Mouse (Mus musculus) lung, embryonic 15.5 days (tissue): ENCODE results near the gene Msi2. TPM values are rescaled to one million over a fixed set of nuclear protein-coding genes. Genes with fewer than 3 reads are reported as not detected.

Source experiments
- ATAC-seq: fragments of 200-750 bp; cut with Nextera tagmentation; 2 replicates; pipeline ENCODE4 v1.8.0; 2017; ENCODE audit warnings: moderate number of reproducible peaks, borderline replicate concordance; ENCODE audit not compliant: low FRiP score, low TSS enrichment; ENCODE audit errors: extremely low read depth
- H3K27ac ChIP-seq: fragments of 300-500 bp; sonication (generic); 2 replicates; pipeline ENCODE4 v1.5.1; 2015; ENCODE audit warnings: moderate library complexity, mild to moderate bottlenecking, inconsistent platforms
- H3K27me3 ChIP-seq: fragments of 300-500 bp; sonication (generic); 2 replicates; pipeline ENCODE4 v1.6.1; 2015; ENCODE audit warnings: inconsistent platforms
- H3K36me3 ChIP-seq: fragments of 300-500 bp; sonication (generic); 2 replicates; pipeline ENCODE4 v1.6.1; 2015; ENCODE audit warnings: inconsistent platforms
- H3K4me1 ChIP-seq: fragments of 300-500 bp; sonication (generic); 2 replicates; pipeline ENCODE4 v1.6.1; 2015; ENCODE audit warnings: inconsistent platforms
- H3K4me2 ChIP-seq: fragments of 300-500 bp; sonication (generic); 2 replicates; pipeline ENCODE4 v1.6.1; 2015; ENCODE audit warnings: inconsistent platforms, mild to moderate bottlenecking, moderate library complexity
- H3K4me3 ChIP-seq: fragments of 300-500 bp; sonication (generic); 2 replicates; pipeline ENCODE4 v1.5.1; 2015; ENCODE audit warnings: mild to moderate bottlenecking, inconsistent platforms
- H3K9ac ChIP-seq: fragments of 300-500 bp; sonication (generic); 2 replicates; pipeline ENCODE4 v1.6.1; 2015; ENCODE audit warnings: inconsistent platforms
- H3K9me3 ChIP-seq: fragments of 300-500 bp; sonication (generic); 2 replicates; pipeline ENCODE4 v1.6.1; 2016; ENCODE audit warnings: inconsistent platforms
- WGBS: fragments of 180-500 bp; shearing (Covaris S2); methylation state at CpG from one replicate; pipeline ENCODE4 v1.1.7; 2015; 5-methylcytosine and 5-hydroxymethylcytosine counted together
- polyA plus RNA-seq: library from polyadenylated mRNA; unstranded; fragments of >200 nt; fragmentation: Nextera tagmentation; extraction: Ambion mirVana; gene quantifications from 2 replicates; pipeline ENCODE4 v1.2.1, GENCODE M21; 2015

The Msi2 gene
- polyA plus RNA-seq, 1 experiment from 2014 or later, result 13.8 TPM

DNA sequence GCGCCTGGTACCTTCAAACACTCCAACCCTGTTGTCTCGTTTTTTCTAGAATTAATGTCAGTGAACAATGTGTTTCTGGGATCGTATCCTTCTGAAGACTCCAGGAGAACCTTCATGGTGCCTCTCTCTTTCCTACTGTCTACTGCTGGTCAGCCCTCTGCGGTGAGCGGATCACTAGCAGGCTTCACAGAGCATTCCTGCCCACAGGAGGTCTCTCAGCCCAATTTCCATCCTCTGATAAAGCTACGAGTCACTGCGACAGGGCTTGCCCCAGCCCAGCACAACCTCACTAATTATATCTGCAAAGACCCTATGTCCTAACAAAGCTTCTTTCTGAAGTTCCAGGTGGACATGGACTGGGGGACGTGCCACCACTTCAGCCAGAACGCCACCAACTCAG is 157.7 kb downstream of the Msi2 start:
- Histone ChIP-seq H3K27ac (peak overlapping the region; percentile 74), H3K9me3 (no peaks in the 10 kb centered on the region), H3K4me2 (no peak overlapping the region), H3K4me1 (peaks cover 62% of the 10 kb centered on the region), H3K9ac (no peak overlapping the region), H3K36me3 (no peaks in the 10 kb centered on the region), H3K4me3 (no peak overlapping the region), H3K27me3 (no peaks in the 10 kb centered on the region)
- WGBS, result 74% methylated on average over 9 of the region's 9 CpGs
- ATAC-seq, result no peak

GRCm38 (mm10) chr11:88559365-88559970 is 158.8 kb downstream of the Msi2 start:
- WGBS, result 44% methylated on average over 10 of the region's 10 CpGs
- no peaks in the 10 kb centered on the region for H3K36me3 ChIP-seq
- ATAC-seq, result no peak
- no peak overlapping the region for H3K4me2 ChIP-seq
- no peak overlapping the region for H3K4me3 ChIP-seq
- no peak overlapping the region for H3K9ac ChIP-seq
- no peak overlapping the region for H3K27ac ChIP-seq
- H3K4me1 ChIP-seq, result peaks cover 72% of the 10 kb centered on the region
- H3K9me3 ChIP-seq, result no peaks in the 10 kb centered on the region
- H3K27me3 ChIP-seq, result no peaks in the 10 kb centered on the region

DNA sequence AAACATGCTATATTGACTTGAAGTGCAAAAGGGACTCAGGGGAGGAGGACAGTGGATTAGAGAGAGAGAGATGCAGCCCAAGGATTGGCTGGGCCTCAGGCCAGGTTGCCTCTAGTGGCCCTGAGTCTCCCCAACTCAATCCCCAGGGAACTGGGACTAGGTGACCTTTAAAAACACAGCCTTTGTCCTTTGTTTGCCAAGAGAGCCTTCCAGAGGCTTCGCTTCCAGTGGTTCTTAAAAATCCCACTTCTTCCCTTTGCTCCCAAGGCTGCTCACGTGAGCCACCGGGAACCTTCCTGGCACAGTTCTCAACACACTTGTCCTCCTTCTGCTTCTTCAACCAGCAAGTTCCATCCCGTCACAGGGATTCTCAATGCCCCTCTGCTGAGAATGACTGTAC is 159.6 kb downstream of the Msi2 start:
- Histone ChIP-seq H3K9ac (no peak overlapping the region), H3K36me3 (no peaks in the 10 kb centered on the region), H3K27ac (peak overlapping the region; percentile 27), H3K27me3 (no peaks in the 10 kb centered on the region), H3K4me2 (no peak overlapping the region), H3K4me1 (peaks cover 76% of the 10 kb centered on the region), H3K4me3 (no peak overlapping the region), H3K9me3 (no peaks in the 10 kb centered on the region)
- no peak for ATAC-seq
- WGBS, result 58% methylated on average over 4 of the region's 4 CpGs

DNA sequence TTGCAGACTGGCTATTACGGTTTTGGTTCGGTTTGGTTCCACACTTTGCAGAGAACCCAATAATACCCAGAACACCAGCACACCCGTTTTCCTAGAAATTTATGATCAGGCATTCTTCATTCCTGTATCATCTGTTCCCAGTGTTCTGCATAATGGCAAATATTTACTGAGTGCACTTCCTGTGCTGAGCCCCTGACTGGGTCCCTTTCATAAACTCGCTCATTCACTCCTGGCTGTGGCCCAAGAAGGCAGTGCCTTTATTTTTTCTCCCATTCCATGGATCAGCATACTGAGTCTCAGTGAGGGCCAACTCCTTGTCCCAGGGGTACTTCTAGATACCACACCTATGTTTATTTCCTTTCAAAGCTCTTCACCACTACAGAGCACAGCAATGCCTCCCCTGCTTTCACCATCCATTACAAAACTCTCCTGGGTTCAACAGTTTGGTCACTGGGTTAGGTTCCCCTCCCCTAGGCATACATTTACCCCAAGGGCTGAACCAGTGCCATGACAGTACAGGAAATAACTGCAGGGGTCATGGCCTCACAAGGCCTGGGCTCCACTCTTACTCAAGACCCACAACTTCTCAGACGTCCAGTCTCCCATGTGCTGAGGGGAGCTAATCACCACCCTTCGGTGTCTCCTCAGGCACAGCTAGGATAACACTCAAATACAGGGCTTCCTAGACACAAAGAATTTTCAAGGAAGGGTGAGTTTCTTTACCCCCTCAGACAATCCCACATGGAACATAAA is 160.3 kb downstream of the Msi2 start:
- no peaks in the 10 kb centered on the region for H3K9me3 ChIP-seq
- no peaks in the 10 kb centered on the region for H3K27me3 ChIP-seq
- no peak; the same call in 1 of the 2 replicates for ATAC-seq
- peaks cover 83% of the 10 kb centered on the region for H3K4me1 ChIP-seq
- 46% methylated on average over 6 of the region's 6 CpGs for WGBS
- H3K27ac ChIP-seq, result peak overlapping the region; percentile 68
- H3K9ac ChIP-seq, result no peak overlapping the region
- H3K4me3 ChIP-seq, result no peak overlapping the region
- H3K36me3 ChIP-seq, result no peaks in the 10 kb centered on the region
- H3K4me2 ChIP-seq, result no peak overlapping the region

DNA sequence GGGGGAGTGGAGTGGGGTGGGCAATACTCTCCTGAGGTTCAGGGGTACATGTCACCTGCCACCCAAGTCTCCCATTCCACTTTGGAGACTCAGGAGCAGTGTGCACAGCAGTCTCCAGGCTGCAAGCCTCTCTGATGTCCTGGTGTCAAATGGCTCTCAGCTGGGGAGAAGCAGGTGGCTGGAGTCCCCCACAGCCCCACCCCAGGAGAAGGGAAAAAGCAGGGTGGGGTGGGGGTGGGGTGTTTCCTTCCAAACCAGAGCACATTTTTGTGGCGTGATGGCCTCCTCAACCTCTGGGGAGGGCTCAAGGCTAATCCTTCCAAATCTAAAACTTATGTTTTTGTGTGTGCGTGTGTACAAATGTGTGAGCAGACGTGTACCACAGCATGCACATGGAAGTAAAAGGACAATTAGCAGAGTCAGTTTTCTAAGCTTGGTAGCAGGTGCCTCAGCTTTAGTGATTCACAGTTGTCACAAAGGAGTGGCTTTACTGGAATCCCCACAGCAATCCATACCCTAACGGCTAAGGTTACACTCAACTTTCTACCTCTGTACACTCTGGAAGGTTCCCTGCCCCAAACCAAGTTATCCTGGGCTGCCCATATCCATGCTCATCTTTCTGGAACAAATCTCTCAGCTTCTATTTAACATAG is 161.1 kb downstream of the Msi2 start:
- peaks cover 90% of the 10 kb centered on the region for H3K4me1 ChIP-seq
- no peak for ATAC-seq

DNA sequence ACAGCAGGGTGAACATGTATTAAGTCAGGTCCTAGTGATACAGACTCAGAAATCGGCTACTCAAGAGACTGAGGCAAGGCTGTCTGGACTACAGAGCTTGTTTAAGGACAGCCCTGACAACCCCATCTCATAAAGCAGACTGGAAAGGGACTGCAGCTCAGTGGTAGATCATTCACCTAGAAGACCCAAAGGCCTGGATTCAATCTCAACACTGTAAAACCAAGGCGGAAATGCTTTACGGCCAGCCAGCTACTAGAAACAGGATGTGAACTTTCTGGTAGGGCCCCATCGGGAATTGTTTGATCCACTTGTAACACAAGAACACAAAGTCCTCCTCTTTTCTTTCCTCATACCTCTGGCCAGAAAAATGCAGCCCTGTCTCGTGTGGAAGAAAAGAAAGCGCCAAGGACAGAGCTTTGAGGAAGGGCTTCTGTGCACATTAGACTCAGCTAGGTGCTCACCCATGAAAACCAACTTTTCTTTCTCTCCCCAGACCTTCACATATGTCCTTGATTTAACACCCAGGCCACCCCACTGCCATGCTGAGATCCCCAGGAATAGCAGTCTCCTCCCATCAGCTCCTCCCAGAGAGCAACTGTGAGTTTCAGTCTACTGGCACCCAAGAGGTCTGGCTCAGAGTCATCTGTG is 162.3 kb downstream of the Msi2 start:
- WGBS, result 27% methylated on average over 6 of the region's 6 CpGs
- Histone ChIP-seq H3K9me3 (no peaks in the 10 kb centered on the region), H3K27me3 (no peaks in the 10 kb centered on the region), H3K4me1 (peaks cover 90% of the 10 kb centered on the region), H3K36me3 (no peaks in the 10 kb centered on the region), H3K4me3 (no peak overlapping the region), H3K4me2 (no peak overlapping the region), H3K27ac (peak overlapping the region; percentile 80), H3K9ac (no peak overlapping the region)
- no peak for ATAC-seq

More for the DNA sequence above, 161.1 kb downstream of the Msi2 start:
- Histone ChIP-seq H3K9me3 (no peaks in the 10 kb centered on the region), H3K9ac (no peak overlapping the region), H3K36me3 (no peaks in the 10 kb centered on the region), H3K27ac (peak overlapping the region; percentile 68), H3K27me3 (no peaks in the 10 kb centered on the region), H3K4me2 (no peak overlapping the region), H3K4me3 (no peak overlapping the region)
- 42% methylated on average over 4 of the region's 4 CpGs for WGBS

DNA sequence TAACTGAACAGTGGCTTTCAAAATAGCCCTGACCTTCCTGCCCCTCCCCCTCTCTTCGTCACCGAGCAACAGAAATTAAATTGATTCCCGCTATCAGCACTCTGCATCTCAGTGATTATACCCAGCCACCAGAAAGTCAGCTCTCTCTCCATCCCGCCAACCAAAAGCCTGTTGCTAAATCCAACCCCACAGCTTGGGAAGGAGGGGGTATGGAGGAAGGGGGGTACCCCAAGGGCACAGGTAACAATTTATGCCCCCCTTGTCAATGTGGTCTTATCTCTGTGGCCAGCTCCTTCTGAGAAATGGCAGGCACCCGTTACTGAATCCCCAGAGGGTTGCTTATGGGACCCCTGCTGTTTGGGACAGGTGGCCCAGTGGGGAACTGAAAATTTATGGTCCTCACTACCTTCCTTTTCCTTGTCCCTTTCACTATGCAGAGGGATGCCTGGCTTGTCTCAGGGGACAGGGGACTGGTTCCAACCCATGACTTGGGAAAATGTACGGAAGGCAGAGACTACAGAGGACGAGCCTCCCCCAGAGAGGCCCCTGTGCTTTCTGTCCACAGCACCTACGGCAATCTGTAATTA is 163.0 kb downstream of the Msi2 start:
- Histone ChIP-seq H3K4me1 (peaks cover 91% of the 10 kb centered on the region), H3K9ac (no peak overlapping the region), H3K9me3 (no peaks in the 10 kb centered on the region), H3K36me3 (no peaks in the 10 kb centered on the region), H3K27me3 (no peaks in the 10 kb centered on the region), H3K4me3 (no peak overlapping the region), H3K27ac (peak overlapping the region; percentile 80), H3K4me2 (no peak overlapping the region)
- WGBS, result 55% methylated on average over 8 of the region's 8 CpGs
- no peak for ATAC-seq

DNA sequence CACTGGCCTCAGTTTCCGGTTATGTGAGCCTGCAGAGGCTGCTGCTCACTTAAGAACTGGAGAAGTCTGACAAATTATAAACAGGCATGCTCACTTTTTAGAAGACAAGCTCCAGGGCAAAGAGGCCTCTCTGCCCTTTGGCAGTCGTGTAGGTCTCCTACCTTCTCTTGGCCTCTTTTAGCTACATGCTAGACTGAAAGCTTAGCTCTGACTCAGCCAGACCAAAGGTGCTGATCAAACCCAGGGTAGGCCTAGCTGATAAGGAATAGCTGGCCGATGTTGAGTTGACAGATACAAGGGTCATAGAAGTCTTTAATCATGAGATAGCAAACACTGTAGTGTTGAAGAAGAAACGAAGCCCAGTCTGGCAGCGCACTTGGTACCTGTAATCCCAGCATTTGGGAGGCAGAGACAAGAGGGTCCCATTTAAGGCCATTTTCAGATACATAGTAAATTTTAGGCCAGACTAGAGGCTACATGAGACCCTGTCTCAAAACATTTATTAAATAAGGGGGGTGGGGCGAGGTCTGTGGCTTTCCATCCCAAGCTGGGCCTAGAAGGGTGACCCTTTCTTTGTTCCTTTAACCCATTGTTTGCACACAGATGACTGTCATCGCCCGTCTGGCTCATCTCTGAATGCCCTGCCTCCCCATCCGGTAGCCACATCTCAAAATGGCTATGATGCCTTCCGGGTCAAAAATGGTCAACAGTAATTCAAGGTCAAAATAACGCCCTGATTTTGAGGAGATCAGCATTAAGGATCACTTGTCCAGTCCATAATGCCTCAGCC is 164.6 kb downstream of the Msi2 start:
- WGBS, result 57% methylated on average over 11 of the region's 11 CpGs
- no peaks in the 10 kb centered on the region for H3K27me3 ChIP-seq
- no peaks in the 10 kb centered on the region for H3K9me3 ChIP-seq
- H3K9ac ChIP-seq, result no peak overlapping the region
- ATAC-seq, result no peak
- H3K4me2 ChIP-seq, result no peak overlapping the region
- no peak overlapping the region for H3K4me3 ChIP-seq
- no peaks in the 10 kb centered on the region for H3K36me3 ChIP-seq
- H3K4me1 ChIP-seq, result peaks cover 91% of the 10 kb centered on the region
- H3K27ac ChIP-seq, result peak overlapping the region; percentile 36; the same call in 1 of the 2 replicates

- Histone ChIP-seq H3K4me3 (no peak overlapping the region), H3K4me2 (no peak overlapping the region), H3K4me1 (peaks cover 92% of the 10 kb centered on the region), H3K9me3 (no peaks in the 10 kb centered on the region), H3K36me3 (no peaks in the 10 kb centered on the region), H3K9ac (no peak overlapping the region), H3K27ac (peak overlapping the region; percentile 36; the same call in 1 of the 2 replicates), H3K27me3 (no peaks in the 10 kb centered on the region)
- 45% methylated on average over 8 of the region's 8 CpGs for WGBS
- 0 out of 2 replicates have a peak, but pooled peaks have one; percentile 27 for ATAC-seq
These were observed 165.3 kb downstream of the Msi2 start for GRCm38 (mm10) chr11:88552987-88553386.

DNA sequence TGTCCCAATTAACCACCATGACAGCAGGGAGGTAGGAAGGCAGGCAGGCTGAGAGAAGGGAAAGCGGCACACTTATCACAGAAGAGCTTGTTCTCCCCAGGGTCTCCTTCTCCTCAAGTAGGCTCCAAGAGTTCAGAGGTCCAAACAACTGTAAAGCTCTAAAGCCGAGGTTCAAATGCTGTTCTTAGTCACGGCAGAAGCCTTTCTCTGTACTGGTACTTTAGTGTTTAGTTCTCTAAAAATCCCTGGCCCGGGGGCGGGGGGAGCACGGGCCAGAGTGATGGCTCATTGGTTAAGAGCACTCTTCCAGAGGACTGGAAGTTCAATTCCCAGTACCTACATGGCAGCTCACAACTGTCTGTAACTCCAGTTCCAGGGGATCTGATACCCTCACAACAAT is 165.9 kb downstream of the Msi2 start:
- Histone ChIP-seq H3K36me3 (no peaks in the 10 kb centered on the region), H3K9ac (no peak overlapping the region), H3K27me3 (no peaks in the 10 kb centered on the region), H3K4me2 (no peak overlapping the region), H3K4me1 (peaks cover 88% of the 10 kb centered on the region), H3K4me3 (no peak overlapping the region), H3K9me3 (no peaks in the 10 kb centered on the region), H3K27ac (no peak overlapping the region)
- 68% methylated on average over 6 of the region's 6 CpGs for WGBS
- ATAC-seq, result no peak

GRCm38 (mm10) chr11:88551034-88551433 is 167.3 kb downstream of the Msi2 start:
- Histone ChIP-seq H3K4me2 (no peak overlapping the region), H3K9me3 (no peaks in the 10 kb centered on the region), H3K27ac (peak overlapping the region; percentile 43; the same call in 1 of the 2 replicates), H3K9ac (no peak overlapping the region), H3K4me1 (peaks cover 78% of the 10 kb centered on the region), H3K36me3 (no peaks in the 10 kb centered on the region), H3K27me3 (no peaks in the 10 kb centered on the region), H3K4me3 (no peak overlapping the region)
- ATAC-seq, result peak; percentile 55
- WGBS, result 18% methylated on average over 3 of the region's 3 CpGs
